14 mouse cellular contexts compared by ENCODE assay signal in the genomic region with DNA sequence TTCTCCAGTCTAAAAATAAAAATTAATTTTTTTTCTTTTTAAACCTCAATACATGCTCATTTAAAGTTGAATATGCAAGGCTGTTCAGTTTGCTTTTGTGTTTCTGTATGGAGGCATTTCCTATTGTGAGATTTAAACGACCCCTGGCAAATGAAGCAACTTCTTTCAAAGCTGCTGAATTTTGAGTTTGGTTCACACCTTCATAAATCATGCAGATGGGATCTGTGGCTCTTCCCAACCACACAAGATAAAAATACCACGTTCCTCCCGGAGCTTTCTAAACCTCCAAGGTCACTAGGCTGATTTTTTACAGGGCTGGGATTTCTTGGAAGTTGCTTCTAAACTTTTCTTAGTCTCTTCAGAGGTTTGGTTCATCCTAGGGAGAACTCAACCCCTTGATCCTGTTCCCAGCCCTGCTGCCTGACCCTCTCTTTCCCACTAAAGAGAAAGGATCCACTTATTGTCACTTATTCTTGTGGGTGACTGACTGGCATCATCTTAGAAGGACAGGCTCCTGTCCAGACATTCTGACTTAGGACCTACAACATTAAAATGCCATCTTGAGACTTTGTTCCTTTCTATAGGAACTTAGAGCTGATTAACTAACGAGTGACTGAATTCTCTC.
DNase-seq lines count a peak whose midpoint lies in the region; ATAC-seq and TF ChIP-seq lines count a peak whose summit lies in the region.
"Had no signal": no experiment of that assay in that cellular context is flagged by ENCODE, and none has a peak within 500 bp of the region (broad histone marks: within the 10 kb centered on the region; RNA-seq: fewer than 3 reads in every experiment).

No protein-coding gene starts in this region.

- no peak for DNase-seq in heart, adult 18-20 months
- DNase-seq in lung, embryonic 14.5 days, result peak; percentile 46
- DNase-seq in lung, adult 2 months, result no peak
- no peak for DNase-seq in cerebellum, adult 2 months
- DNase-seq: cerebellum, adult 9-10 months; kidney, adult 11 months; right cerebral cortex, postnatal 25 days; thymus, postnatal 36 days had no signal

- peak overlapping the region; percentile 85 for H3K27ac ChIP-seq in heart, embryonic 13.5 days (replicated peaks)
- peak overlapping the region; percentile 77 for H3K27ac ChIP-seq in lung, embryonic 14.5 days (ENCODE audit: low read depth)
- peak overlapping the region; percentile 95 for H3K27ac ChIP-seq in embryonic fibroblast, embryonic 13.5 days (ENCODE audit: insufficient read depth, low read length)
- no peak overlapping the region for H3K27ac ChIP-seq in forebrain, embryonic 13.5 days
- H3K27ac ChIP-seq in cerebellum, adult 2 months (ENCODE audit: insufficient read depth, low read length), result no peak overlapping the region

- H3K4me3 ChIP-seq in heart, embryonic 13.5 days, result no peak overlapping the region
- no peak overlapping the region for H3K4me3 ChIP-seq in lung, embryonic 14.5 days (ENCODE audit: low read depth, low read length)
- no peak overlapping the region for H3K4me3 ChIP-seq in lung, adult 2 months (replicated peaks; ENCODE audit: extremely low read depth, low read depth, low read length)
- no peak overlapping the region for H3K4me3 ChIP-seq in embryonic fibroblast, embryonic 13.5 days (ENCODE audit: insufficient read depth, low read length)
- H3K4me3 ChIP-seq in myocyte, result no peak overlapping the region
- H3K4me3 ChIP-seq in forebrain, embryonic 13.5 days, result no peak overlapping the region
- H3K4me3 ChIP-seq in cerebellum, adult 2 months (replicated peaks; ENCODE audit: insufficient read depth, low read depth, low read length), result no peak overlapping the region
- H3K4me3 ChIP-seq: midbrain, embryonic 10.5 days had no signal

- 28% methylated on average over 4 of the region's 4 CpGs for WGBS in heart, embryonic 13.5 days
- 44% methylated on average over 4 of the region's 4 CpGs for WGBS in lung, embryonic 14.5 days
- WGBS in lung, adult 2 months, result 56% methylated on average over 4 of the region's 4 CpGs
- 55% methylated on average over 4 of the region's 4 CpGs for WGBS in forebrain, embryonic 13.5 days
- 37% methylated on average over 4 of the region's 4 CpGs for whole genome bisulfite sequencing in cerebellum, adult 2 months

- TF ChIP-seq CTCF in lung, embryonic 14.5 days (IDR thresholded peaks at IDR 0.05; ENCODE audit: low read depth), result no peak
- no peak for TF ChIP-seq CTCF in lung, adult 2 months (IDR thresholded peaks at IDR 0.05; ENCODE audit: insufficient read depth, low read length)
- TF ChIP-seq CTCF in embryonic fibroblast, embryonic 13.5 days (IDR thresholded peaks at IDR 0.05; ENCODE audit: borderline replicate concordance, insufficient read depth, low read length), result no peak
- no peak for TF ChIP-seq CTCF in cerebellum, adult 2 months (IDR thresholded peaks at IDR 0.05; ENCODE audit: borderline replicate concordance, insufficient read depth, low read depth, low read length)

- H3K4me1 ChIP-seq in heart, embryonic 13.5 days, result peaks cover 27% of the 10 kb centered on the region
- 0 out of 2 replicates have a peak, but pooled peaks cover 5% of the 10 kb centered on the region for H3K4me1 ChIP-seq in lung, embryonic 14.5 days (ENCODE audit: insufficient read depth)
- H3K4me1 ChIP-seq in lung, adult 2 months (ENCODE audit: control insufficient read depth, insufficient read depth, low read length), result no peaks in the 10 kb centered on the region; the same call in 1 of the 2 replicates
- H3K4me1 ChIP-seq in embryonic fibroblast, embryonic 13.5 days (ENCODE audit: control insufficient read depth, insufficient read depth, low read length), result peaks cover 10% of the 10 kb centered on the region
- H3K4me1 ChIP-seq in forebrain, embryonic 13.5 days, result peaks cover 16% of the 10 kb centered on the region
- H3K4me1 ChIP-seq in cerebellum, adult 2 months (ENCODE audit: control insufficient read depth, insufficient read depth, low read length), result peaks cover 9% of the 10 kb centered on the region

- H3K9ac ChIP-seq in heart, embryonic 13.5 days, result peak overlapping the region; percentile 24; the same call in 1 of the 2 replicates
- H3K9ac ChIP-seq in lung, embryonic 14.5 days, result no peak overlapping the region
- H3K9ac ChIP-seq in forebrain, embryonic 13.5 days, result no peak overlapping the region

- H3K27me3 ChIP-seq in heart, embryonic 13.5 days (replicated peaks), result no peaks in the 10 kb centered on the region
- H3K27me3 ChIP-seq in lung, embryonic 14.5 days (ENCODE audit: insufficient read depth, low read length), result no peaks in the 10 kb centered on the region
- H3K27me3 ChIP-seq in myocyte (ENCODE audit: control insufficient read depth, insufficient read depth, insufficient read length), result no peaks in the 10 kb centered on the region
- no peaks in the 10 kb centered on the region for H3K27me3 ChIP-seq in forebrain, embryonic 13.5 days
- H3K27me3 ChIP-seq in cerebellum, adult 2 months (ENCODE audit: control insufficient read depth, insufficient read depth, low read length), result no peaks in the 10 kb centered on the region
- H3K27me3 ChIP-seq: CH12.LX had no signal

- no peaks in the 10 kb centered on the region for H3K79me2 ChIP-seq in myocyte (ENCODE audit: control insufficient read depth, insufficient read depth)

- H3K4me2 ChIP-seq in heart, embryonic 13.5 days, result peak overlapping the region; percentile 39
- no peak overlapping the region for H3K4me2 ChIP-seq in lung, embryonic 14.5 days
- H3K4me2 ChIP-seq in myocyte (ENCODE audit: low read depth), result peak overlapping the region; percentile 64
- no peak overlapping the region for H3K4me2 ChIP-seq in forebrain, embryonic 13.5 days

- no peak for ATAC-seq in heart, embryonic 13.5 days (ENCODE audit: extremely low read depth, insufficient number of reproducible peaks, low FRiP score, low TSS enrichment)
- ATAC-seq in lung, embryonic 14.5 days (ENCODE audit: insufficient read depth), result no peak; the same call in 1 of the 2 replicates
- no peak for ATAC-seq in forebrain, embryonic 13.5 days

- H3K9me3 ChIP-seq in heart, embryonic 13.5 days, result no peaks in the 10 kb centered on the region
- no peaks in the 10 kb centered on the region for H3K9me3 ChIP-seq in lung, embryonic 14.5 days (ENCODE audit: low read depth, low read length)
- no peaks in the 10 kb centered on the region for H3K9me3 ChIP-seq in forebrain, embryonic 13.5 days (replicated peaks)
- H3K9me3 ChIP-seq: midbrain, embryonic 10.5 days had no signal

- no peaks in the 10 kb centered on the region for H3K36me3 ChIP-seq in heart, embryonic 13.5 days
- no peaks in the 10 kb centered on the region for H3K36me3 ChIP-seq in lung, embryonic 14.5 days (ENCODE audit: insufficient read depth)
- H3K36me3 ChIP-seq in myocyte (ENCODE audit: control insufficient read depth, insufficient read depth), result no peaks in the 10 kb centered on the region
- no peaks in the 10 kb centered on the region for H3K36me3 ChIP-seq in forebrain, embryonic 13.5 days (ENCODE audit: poor library complexity, severe bottlenecking)
- H3K36me3 ChIP-seq: midbrain, embryonic 10.5 days had no signal

- no peak for TF ChIP-seq POLR2A in lung, adult 2 months (IDR thresholded peaks at IDR 0.05; ENCODE audit: borderline replicate concordance, extremely low read depth, low read depth, low read length)
- TF ChIP-seq POLR2A in embryonic fibroblast, embryonic 13.5 days (IDR thresholded peaks at IDR 0.05; ENCODE audit: low read depth, low read length), result no peak
- no peak for TF ChIP-seq POLR2A in myocyte (IDR thresholded peaks at IDR 0.05; ENCODE audit: insufficient read length, low read depth)
- no peak for TF ChIP-seq POLR2A in cerebellum, adult 2 months (IDR thresholded peaks at IDR 0.05; ENCODE audit: borderline replicate concordance, insufficient read depth, low read length)

- no peak overlapping the region for H3ac ChIP-seq in myocyte (ENCODE audit: control insufficient read depth, insufficient read length)

TF ChIP-seq in myocyte, 11 proteins besides CTCF, POLR2A, EP300 and RAD21:
- no peak for TF ChIP-seq SRF (IDR thresholded peaks at IDR 0.05; ENCODE audit: control insufficient read depth, insufficient read length, low read depth)
- TF ChIP-seq TCF3 (IDR thresholded peaks at IDR 0.05; ENCODE audit: insufficient read length, low read depth), result no peak
- no peak for TF ChIP-seq REST (IDR thresholded peaks at IDR 0.05; ENCODE audit: insufficient read depth, insufficient read length)
- TF ChIP-seq MYOD1 (IDR thresholded peaks at IDR 0.05; ENCODE audit: control insufficient read depth in 1 of 3, insufficient read length in 2 of 3, low read depth in 2 of 3), result no peak
- TF ChIP-seq TCF12 (IDR thresholded peaks at IDR 0.05; ENCODE audit: insufficient read depth, poor library complexity, severe bottlenecking), result no peak
- no peak for TF ChIP-seq USF1 (IDR thresholded peaks at IDR 0.05; ENCODE audit: low read depth)
- TF ChIP-seq POLR2AphosphoS2 (IDR thresholded peaks at IDR 0.05; ENCODE audit: insufficient read length, low read depth), result no peak
- TF ChIP-seq CEBPB (IDR thresholded peaks at IDR 0.05; ENCODE audit: insufficient read depth, poor library complexity, severe bottlenecking), result no peak; the same call in 1 of the 2 replicates
- TF ChIP-seq MYOG (IDR thresholded peaks at IDR 0.05; ENCODE audit: control insufficient read depth in 1 of 3, insufficient read depth in 1 of 3, insufficient read length in 2 of 3, low read depth in 2 of 3), result no peak
- no peak for TF ChIP-seq E2F4 (IDR thresholded peaks at IDR 0.05; ENCODE audit: insufficient read depth)
- no peak for TF ChIP-seq MAX (IDR thresholded peaks at IDR 0.05; ENCODE audit: low read depth)

Comparison
In these comparisons a context has a peak if more than half of its experiments do, and no peak if none do; other contexts are left out.
1. H3K27ac ChIP-seq: peak in heart, embryonic 13.5 days (single experiment), lung, embryonic 14.5 days (single experiment) and embryonic fibroblast, embryonic 13.5 days (single experiment); none in forebrain, embryonic 13.5 days (single experiment) and cerebellum, adult 2 months (single experiment).
2. H3K4me2 ChIP-seq: peak in heart, embryonic 13.5 days (single experiment) and myocyte (single experiment); none in lung, embryonic 14.5 days (single experiment) and forebrain, embryonic 13.5 days (single experiment).